Mouse (Mus musculus): ENCODE measurements around the gene Gm28539. TPM values are rescaled to one million over a fixed set of nuclear protein-coding genes. Genes with fewer than 3 reads are reported as not detected.
A peak's percentile ranks its signal among the peaks of the same experiment; 100 is the strongest.

Gm28539 gene
- 1 to 10 TPM in 1 of 2 experiments, not detected in 1; 1.7 TPM for total RNA-seq (2021)
- long read RNA-seq, experiment 1, partial matches to known transcripts: 0 of 9 reads
- long read RNA-seq, experiment 1, other reads (novel, unspliced or antisense): 9 of 9 reads
- long read RNA-seq, experiment 2, partial matches to known transcripts: 0 of 1 reads
- long read RNA-seq, experiment 2, other reads (novel, unspliced or antisense): 1 of 1 reads

DNA sequence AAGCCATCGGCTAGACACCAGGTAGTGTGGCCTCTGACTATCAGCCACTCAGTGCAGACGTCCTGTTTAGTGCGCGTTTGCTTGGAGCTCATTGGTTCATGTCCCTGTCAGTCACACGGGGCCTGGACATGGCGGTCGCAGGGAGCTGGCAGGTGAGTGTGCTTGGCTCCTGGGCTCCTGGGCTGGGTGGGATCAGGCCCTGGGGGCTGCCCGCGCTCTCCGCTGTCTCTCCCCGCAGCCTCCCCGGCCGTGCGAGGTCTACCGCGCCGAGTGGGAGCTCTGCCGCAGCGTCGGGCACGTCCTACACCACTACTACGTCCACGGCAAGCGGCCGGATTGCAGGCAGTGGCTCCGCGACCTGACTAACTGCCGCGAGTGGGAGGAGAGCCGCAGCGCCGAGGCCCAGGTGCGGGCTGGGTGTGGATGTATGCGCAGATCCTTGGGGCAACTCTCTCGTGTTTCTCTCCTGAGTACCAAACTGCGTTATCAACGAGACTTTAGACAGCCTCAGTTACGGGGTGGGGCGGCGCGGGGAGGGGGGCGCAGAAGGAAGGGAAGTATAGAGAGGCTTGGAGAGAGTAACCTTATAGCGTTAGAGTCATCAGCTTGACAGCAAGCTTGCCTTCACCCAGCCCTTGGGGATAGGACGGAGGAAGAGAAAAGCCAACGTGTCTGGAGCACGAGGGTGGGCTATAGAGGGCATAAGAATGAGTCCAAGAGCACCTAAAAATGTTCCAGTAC, at the start of gene Gm28539, which contains the start of gene 2510002D24Rik:
Gene Gm28539, plus strand, starts transcription at position 117 of the 741 bp plus-strand sequence.
Gene 2510002D24Rik, plus strand, starts transcription at position 111 of the 741 bp plus-strand sequence.
- peak; percentile 89 to 90 for DNase-seq
- intact Hi-C loops (cut with DNase I): no loop called here

DNA sequence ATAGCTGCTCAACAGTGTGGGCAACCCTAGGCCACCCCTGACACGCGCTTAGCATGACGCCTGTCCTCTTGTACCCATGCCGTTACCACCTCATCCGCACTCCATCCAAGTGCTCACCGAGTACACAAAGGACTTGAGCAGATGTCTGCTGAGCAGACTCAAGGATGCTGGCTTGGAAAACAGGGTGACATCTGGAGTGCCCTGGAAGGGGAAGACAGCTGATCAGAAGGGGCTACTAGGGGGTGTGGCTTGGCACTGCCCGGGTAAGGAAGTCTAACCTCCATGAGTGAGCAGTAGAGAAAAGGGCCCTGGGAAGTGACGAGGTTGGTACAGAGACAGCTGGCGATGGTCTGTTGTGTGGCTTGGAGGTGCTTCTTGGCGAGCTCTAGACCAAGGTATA, 49.7 kb upstream of the Gm28539 start:
- no peak for DNase-seq
- intact Hi-C loops (cut with DNase I): no loop called here

DNA sequence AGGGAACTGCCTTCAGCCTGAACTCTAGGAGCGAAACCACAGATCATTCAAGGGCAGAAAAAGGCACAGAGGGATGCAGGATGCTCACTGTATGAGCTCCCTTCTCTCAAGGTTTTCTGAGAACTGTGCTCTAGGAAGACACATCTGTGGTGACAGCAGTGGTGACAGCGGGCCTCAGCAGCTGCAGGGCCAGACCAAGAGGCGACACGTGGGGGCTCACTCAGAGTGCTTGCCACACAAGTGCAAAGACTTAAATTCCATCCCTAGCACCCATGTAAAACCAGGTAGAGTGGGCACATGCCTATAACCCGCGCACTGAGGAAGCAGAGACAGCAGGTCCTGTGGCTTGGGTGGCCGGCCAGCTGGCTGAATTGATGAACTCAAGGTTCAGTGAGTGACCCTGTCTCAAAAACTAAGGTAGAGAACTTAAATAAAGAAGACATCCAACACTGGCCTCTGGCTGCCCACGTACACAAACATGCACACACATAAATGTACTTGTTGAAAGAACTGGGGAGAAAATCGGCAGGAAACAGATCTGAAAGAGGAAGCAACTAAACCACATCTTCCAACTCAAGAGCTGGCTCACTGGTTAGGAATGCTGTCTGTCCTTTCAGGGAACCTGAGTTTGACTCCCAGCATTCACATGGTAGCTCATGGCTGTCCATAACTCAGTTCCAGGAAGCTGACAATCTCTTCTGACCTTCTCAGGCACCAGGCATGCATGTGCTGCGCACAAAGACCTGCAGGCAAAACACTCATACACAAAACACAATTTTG, 47.6 kb upstream of the Gm28539 start:
- DNase-seq: no peak
- intact Hi-C loops (cut with DNase I): no loop called here

DNA sequence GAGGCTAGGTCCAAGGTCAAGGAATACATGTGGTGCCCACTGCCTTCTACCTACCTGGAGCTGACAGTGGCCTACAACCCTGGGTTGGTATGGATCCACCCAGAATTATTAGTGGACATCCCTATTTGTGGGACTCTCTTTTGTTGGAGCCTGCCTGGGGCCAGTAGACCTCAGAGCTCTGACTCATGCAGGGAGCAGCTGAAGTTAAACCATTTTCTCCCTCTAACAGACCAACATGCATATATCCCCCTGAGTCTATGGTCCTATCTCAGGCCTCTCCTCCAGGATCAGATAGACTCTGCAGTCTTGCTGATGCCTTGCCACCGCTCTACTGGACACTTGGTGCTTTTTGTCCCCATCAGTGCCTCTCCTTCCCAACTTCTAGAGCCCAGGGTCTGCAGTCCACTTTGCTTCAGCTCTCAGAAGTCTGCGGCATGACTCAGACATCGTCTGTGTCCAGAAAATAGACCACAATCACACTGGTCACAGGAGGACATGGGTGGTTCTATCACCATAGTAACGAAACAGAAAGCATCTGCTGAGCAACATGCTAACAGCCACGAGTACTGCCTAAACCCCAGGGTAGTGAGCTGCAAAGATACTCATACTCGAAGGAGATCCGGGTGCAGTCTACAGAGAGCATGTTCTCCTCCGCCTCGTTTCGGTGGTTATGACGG, 41.0 kb upstream of the Gm28539 start:
- DNase-seq: no peak
- intact Hi-C loops (cut with DNase I): loop anchor here (5.0 kb wide), 1 partner anchor 168 kb away; the partner anchor contains the start of genes Gm49601 and Sept5

DNA sequence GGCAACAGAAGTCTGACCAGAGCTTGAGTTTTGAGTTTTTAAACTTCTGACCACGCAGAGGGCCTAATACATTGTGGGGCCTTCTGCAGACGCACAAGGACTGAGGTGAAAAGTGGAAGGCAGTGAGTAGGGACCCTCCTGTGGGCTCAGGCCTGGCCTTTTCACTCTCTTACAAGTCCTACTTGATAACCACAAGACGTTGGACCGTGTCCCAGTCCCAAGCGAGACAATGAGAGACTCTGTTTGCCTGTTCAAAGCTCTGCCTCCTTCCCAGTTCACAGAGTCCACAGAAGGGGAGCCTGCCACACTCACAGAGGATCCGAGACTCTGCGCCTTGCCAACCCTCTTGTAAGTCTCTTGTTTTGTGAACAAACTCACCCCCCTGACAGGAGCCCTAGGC, 39.7 kb upstream of the Gm28539 start:
- intact Hi-C loops (cut with DNase I): loop anchor here (5.0 kb wide), 1 partner anchor 169 kb away; the partner anchor contains the start of genes Gm49601 and Sept5

DNA sequence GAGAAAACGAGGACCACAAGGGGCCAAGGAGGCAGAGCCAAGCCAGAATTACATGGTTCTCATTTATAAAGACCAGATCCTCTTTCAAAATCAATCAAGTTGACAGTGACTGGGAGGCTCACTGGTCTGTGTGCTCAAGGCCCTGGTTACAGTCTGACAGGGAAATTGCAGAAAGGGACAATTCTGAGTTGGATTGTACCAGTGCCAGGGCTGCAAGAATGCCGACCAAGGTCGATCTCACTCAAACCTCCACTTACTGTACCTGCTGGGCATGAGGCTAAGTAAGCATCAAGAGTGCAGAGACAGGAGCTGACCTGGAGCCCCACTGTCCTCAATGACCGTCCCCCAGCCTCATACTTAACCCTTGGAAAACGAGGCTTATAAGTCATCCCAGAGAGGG, 38.2 kb upstream of the Gm28539 start:
- no peak for DNase-seq
- intact Hi-C loops (cut with DNase I): loop anchor here (1.0 to 5.0 kb wide), 2 partner anchors 102 to 171 kb away; partner anchors contain the start of genes Gm49601 and Sept5

More for the DNA sequence above, 39.7 kb upstream of the Gm28539 start:
- no peak for DNase-seq

DNA sequence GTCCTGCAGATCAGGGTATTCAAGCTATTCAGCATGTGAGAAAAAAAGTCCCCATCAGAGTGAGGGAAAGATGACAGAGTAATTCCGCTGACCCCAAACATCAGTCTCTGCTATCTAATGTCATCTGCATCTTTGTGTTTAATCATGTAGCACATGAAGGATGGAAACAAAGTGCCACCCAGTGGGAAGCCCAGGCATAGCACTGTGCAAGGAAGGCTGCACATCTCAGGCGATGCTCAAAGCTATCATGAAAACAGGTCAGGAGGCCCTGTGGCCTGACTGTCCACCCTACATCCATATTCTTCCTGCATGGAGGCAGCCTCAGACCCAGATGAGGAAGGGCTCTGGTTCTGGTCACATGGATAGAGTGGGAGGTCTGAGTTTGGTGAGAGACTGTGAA, 37.5 kb upstream of the Gm28539 start:
- intact Hi-C loops (cut with DNase I): loop anchor here (1.0 to 5.0 kb wide), 2 partner anchors 103 to 172 kb away; partner anchors contain the start of genes Gm49601 and Sept5
- peak; percentile 44 to 59 for DNase-seq

DNA sequence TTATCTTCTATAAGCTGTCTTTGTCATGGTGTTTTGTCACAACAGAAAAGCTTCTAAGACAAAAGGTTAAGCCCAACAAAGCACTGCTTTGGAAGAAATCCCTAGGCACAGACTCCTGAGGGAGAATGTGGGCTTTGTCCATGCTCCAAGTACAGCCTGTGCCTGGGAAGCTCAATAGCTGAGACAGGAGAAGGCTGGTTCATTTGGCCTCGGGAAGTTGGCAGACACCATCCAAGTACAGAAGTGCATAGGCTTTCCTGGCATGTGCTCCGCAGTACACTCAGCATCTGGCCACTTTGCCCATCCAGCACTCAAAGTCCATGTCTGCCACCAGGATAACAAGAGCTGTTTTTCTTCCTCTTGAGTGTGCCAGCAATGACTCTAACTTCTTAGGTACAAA, 30.6 kb upstream of the Gm28539 start:
- no peak for DNase-seq
- intact Hi-C loops (cut with DNase I): no loop called here

DNA sequence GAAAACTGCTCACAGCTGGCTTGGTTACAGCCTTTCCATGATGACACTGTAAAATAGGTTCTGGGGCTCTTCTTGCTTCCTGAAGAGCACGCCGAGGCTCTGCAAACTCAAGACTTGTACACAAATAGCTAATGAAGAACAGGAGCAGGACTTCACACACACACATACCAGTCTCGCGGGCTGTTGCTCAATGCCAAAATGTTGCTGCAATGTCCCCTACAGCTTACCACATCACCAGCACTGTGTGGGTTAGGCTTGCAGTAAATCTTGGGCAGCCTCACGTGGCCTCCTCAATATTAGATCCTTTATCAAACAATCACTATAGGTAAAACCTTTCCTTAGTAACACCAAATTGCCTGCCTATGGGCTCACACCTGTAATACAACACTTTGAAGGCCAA, 27.4 kb upstream of the Gm28539 start:
- intact Hi-C loops (cut with DNase I): no loop called here
- DNase-seq: no peak

DNA sequence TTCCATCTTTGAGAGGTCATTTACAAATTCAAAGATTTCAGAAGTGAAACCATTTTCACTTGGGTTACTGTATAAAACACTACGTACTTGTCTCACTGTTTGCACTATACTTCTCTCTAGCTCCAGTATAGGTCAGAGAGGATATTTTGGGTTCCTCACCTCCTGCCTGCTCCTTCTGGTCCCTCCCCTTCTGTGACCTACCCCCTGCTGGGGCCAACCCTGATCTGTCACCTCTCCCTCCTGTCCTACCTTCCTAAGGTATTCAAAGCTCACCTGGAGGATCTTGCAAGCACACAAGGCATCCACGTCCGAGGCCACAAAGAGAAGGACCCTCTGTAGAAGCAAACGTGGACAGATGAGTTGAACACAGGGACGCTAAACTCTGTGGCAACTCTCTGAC, 25.4 kb upstream of the Gm28539 start:
- intact Hi-C loops (cut with DNase I): no loop called here

DNA sequence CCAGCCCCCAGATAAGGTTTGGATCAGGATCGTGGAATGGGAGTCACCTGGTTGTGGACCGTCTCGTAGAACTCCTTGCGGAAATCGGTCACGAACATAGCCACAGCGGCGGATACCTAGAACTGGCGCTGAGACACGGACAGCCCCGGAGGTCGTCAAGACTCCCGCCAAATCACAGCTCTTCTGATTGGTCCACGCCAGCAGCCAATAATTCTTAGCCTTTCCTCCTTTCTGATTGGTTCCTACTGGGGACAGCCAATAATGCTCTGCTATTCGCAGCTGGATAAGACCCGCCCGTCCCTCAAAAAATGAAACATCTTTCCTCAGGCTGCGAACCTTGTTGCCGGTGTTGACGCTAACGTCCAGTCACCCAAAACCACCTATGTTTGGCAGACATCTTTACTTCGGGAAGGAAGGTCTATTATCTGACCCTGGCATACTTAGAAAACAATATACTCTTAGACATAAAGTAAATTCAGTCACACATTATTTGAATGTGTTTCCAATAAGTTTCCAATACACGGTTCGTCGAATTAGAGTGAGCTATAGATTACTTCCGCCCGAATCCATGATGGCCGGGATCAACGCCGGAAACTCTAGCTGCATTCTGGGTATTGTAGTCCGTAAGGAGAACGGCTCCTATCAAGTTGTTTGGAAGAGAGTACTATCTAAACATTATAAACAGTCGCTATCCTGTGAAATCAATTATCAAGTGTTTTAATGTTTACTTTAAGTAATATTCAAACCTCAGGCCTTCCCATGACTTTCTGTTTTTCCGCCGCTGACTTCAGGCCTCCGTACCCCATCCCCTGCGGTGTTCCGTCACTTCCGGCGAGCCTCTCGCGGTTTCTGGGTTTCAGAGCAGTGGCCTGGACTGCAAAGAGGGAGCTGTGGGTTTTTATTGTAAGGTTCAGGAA, 24.7 kb upstream of the Gm28539 start, which contains the start of the genes Ufd1 and Cdc45:
Gene Ufd1, plus strand, starts transcription at position 312 of the 917 bp plus-strand sequence.
Gene Cdc45, minus strand, starts transcription at position 520 of the 917 bp plus-strand sequence.
- intact Hi-C loops (cut with DNase I): no loop called here

More for the DNA sequence above, 25.4 kb upstream of the Gm28539 start:
- no peak for DNase-seq

DNA sequence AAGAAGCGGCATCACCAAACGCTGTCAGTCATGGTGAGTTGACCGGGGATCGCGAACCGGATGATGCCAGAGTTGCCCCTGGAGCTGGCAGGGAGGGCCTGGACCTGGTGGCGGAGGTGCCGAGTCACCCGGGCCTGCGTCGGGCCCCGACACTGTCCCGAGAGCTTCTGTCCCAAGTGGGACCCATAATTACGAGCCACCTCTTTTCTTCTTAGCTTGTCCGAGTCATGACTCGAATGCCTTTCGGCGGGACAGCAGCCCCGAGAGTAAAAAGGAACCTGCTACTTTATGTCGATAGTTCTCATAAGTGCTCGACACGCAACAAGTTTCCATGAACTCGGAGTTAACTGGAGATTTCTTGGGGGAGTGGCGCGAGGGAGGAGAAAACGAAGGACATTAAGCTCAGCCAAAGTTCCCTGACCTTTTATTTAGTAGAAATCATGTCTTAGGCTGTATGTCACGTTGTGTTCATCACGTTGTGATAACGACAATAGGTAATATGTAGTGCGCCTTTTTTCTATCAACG, 23.9 kb upstream of the Gm28539 start:
- peak in 1 of 2 experiments; percentile 84 for DNase-seq
- intact Hi-C loops (cut with DNase I): no loop called here

More for the DNA sequence above, 24.7 kb upstream of the Gm28539 start, which contains the start of the genes Ufd1 and Cdc45:
- DNase-seq: peak; percentile 59 to 82

DNA sequence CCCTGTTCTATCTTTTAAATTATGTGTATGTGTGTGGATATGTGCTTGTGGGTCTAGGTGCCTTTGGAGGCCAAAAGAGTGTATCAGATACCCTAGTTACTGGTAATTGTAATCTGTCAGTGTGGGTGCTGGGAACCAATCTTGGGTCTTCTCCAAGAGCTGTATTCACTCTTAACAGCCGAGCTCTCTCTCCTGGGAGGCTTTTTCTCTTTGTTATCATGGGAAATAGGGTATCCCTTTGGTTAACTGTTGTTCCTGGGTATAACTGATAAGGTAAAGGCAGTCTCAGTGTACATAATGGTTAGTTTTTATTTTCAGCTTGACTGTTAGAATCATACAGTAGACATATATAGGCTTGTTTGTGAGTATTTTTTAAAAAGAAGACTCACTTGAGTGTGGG, 14.0 kb upstream of the Gm28539 start:
- intact Hi-C loops (cut with DNase I): no loop called here
- DNase-seq: no peak

DNA sequence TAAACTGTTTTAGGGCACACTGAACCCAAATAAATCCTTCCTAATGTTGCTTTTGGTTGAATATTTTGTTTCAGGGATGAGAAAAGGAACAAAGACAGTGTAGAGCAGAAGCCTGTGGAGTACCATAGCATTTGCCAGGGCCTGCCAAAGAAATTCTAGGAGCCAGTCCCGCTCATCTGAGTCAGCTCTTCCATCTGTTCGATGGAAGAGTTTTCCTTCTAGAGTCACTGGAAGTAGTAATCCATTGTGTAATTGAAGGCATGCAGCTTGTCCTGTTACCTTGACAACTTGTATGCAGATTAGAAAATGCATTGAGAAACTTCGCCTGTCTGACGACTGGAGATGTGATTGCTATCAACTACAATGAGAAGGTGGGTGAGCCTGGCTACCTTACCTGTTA, 13.5 kb upstream of the Gm28539 start:
- DNase-seq: no peak
- intact Hi-C loops (cut with DNase I): no loop called here

DNA sequence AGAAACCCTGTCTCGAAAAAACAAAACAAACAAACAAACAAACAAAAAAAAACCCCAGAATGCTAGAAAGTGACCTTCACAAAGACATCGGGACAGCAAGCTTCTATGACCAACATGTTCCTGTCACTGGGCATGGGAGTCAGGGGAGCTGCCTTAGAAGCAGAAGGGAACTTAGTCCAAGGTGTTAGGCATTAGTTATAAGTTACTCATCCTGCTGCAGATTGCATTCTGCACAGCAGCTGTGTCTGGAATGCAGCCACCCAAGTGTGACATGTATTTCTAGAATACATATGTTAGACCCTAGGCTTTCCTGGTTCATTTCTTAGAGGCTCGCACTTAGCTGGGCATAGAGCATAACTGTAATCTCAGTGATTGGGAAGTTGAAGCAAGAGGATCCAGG, 7.8 kb upstream of the Gm28539 start:
- DNase-seq: no peak
- intact Hi-C loops (cut with DNase I): no loop called here

DNA sequence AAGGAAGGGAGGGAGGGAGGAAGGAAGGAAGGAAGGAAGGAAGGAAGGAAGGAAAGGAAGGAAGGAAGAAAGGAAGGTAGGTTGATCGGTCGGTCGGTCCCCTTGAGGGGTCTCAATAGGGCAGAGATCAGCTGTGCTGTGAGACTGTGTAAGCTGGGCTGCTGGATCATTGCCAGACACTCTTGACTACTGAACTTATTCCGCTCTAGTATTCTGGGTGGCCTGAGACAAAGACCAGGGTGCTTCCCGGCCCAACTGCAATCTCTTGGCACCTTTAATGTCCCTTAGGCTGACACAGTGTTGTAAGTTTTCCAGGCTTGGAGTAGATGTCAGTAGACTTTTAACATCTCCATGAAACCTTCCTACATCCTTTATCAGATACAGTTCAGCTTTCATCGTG, 7.3 kb upstream of the Gm28539 start:
- intact Hi-C loops (cut with DNase I): no loop called here
- no peak for DNase-seq

DNA sequence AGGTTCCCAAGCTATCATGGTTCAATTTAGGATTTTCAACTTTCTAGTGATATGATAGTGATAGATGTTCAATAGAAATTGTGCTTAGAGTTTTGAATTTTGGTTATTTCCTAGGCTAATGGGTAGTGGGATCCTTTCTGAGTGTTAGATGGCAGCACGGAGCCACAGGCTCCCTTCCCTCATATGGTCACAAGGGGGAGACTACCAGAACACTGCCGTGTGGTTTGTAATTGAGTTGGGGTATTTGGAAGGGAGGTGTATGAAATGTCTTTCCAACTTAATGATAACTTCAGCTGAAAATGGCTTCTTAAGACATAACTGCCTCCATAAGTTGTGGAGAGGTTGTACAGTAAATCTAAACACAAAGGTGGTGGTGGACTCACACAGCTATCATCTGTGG, 2.9 kb upstream of the Gm28539 start:
- intact Hi-C loops (cut with DNase I): no loop called here
- DNase-seq: no peak

DNA sequence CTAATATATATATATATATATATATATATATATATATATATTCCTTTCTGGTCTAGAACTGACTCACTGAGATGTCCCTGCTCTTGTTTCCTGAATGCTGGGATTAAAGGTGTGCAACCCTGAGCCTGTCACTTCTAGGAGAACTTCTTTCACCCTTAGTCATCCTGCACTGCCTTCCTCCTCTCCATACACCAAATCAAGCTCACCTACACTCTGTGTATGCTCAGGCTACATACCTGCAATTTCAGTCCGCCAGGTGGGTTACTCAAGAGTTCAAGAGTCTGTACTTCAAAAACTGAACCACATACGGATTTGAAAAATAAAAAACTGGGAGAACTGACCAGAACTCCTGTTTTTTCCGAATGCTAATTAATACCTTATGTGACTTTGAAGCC, 314 bp upstream of the Gm28539 start:
- no peak for DNase-seq
- intact Hi-C loops (cut with DNase I): no loop called here

DNA sequence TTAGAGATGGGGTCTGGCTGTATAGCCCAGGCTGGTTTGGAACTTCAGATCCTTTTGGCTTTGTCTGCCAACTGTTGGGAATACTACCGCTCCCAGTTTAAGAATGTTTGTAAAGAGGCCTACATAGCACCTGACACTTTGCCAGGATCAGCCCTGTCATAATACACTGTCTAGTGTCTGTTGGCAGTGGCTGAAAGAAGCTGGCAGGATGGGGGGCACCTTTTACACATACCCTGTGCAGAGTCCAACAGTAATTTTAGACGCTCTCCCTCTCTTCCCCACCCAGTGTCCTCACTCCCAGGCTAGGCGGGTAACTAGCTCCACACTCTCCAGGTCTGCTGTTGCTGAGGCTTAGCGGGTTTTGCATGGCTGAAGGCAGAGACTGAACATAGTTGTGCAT, 2.0 kb downstream of the Gm28539 start:
- no peak for DNase-seq
- intact Hi-C loops (cut with DNase I): no loop called here

Data from gastrocnemius, postnatal 36 days (tissue).